Mouse (Mus musculus): ENCODE results near the gene Rnf220.

DNA sequence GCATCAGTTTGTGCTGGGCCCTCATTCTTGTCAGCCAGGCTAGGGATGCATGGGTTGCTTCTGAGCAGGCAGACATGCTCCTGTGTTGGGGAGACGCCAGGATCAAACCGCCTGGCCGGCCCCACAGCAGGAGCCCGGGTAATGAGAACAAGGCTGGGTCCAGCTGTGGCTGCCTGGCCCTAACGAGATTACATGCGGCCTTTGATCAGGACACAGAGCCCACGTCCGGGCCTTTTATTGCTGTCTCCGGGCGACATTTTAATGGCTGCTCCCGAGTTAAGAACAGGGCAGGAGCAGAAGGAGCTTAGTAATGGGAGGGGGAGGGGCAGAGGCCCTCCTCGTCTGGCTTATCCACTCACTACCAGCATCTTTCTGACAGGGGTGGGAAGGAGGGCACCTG, 224.4 kb downstream of the Rnf220 start:
- no peak for TF ChIP-seq CTCF (conservative IDR thresholded peaks at IDR 0.05; ENCODE audit: low read length)
- TF ChIP-seq NANOG (IDR thresholded peaks at IDR 0.05; ENCODE audit: borderline replicate concordance, low read length): no peak
